Mouse (Mus musculus) brain, embryonic 14.5 days (tissue): ENCODE results near the gene Slc12a6. TPM values are rescaled to one million over a fixed set of nuclear protein-coding genes. Genes with fewer than 3 reads are reported as not detected.
A peak's percentile ranks its signal among the peaks of the same experiment; 100 is the strongest.
"Not testable (repeated sequence)": the region's sequence is repeated elsewhere in the genome, so short reads cannot be mapped to it uniquely, and the experiment has no call there.

Experiments
- DNase-seq: peaks from one replicate; pipeline ENCODE4 v3.0.0-alpha.2; 2011; ENCODE audit warnings: low read depth
- CTCF ChIP-seq: fragments of 200-500 bp; IDR thresholded peaks from 2 replicates; pipeline ENCODE4 v1.5.1; 2012; ENCODE audit warnings: inconsistent platforms, mild to moderate bottlenecking, moderate library complexity, borderline replicate concordance; ENCODE audit not compliant: insufficient read depth, insufficient read length; ENCODE audit errors: extremely low read depth
- POLR2A ChIP-seq: fragments of 200-500 bp; IDR thresholded peaks from 2 replicates; pipeline ENCODE4 v1.6.1; 2012; ENCODE audit warnings: mild to moderate bottlenecking, inconsistent platforms, borderline replicate concordance; ENCODE audit not compliant: poor library complexity, insufficient read depth, insufficient read length, severe bottlenecking; ENCODE audit errors: extremely low read depth
- polyA plus RNA-seq: library from polyadenylated mRNA; depleted of rRNA; stranded (reverse); fragments of >200 nt; gene quantifications from 2 replicates; pipeline ENCODE4 v1.2.3, GENCODE M21; 2012

Slc12a6 gene
- polyA plus RNA-seq, 1 experiment: 52.9 TPM

DNA sequence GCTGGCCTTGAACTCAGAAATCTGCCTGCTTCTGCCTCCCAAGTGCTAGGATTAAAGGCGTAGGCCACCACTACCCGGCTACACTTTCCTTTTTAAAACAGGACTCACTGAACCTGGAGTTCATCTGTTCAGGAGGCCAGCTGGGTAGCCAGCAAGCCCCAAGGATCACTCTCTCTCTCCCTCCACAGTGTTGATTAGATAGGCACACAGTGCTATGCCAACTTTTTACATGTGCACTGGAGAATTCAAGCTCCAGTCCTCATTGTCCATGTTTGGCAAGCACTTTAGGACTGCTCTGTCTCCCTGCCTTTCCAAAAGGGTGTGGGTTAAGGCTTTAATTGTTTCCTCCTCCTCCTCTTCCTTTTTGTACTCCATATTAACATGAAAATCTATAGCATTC lies 4.4 kb downstream of the Slc12a6 start:
- peak; percentile 7 for DNase-seq
- TF ChIP-seq POLR2A (no peak), CTCF (no peak)

DNA sequence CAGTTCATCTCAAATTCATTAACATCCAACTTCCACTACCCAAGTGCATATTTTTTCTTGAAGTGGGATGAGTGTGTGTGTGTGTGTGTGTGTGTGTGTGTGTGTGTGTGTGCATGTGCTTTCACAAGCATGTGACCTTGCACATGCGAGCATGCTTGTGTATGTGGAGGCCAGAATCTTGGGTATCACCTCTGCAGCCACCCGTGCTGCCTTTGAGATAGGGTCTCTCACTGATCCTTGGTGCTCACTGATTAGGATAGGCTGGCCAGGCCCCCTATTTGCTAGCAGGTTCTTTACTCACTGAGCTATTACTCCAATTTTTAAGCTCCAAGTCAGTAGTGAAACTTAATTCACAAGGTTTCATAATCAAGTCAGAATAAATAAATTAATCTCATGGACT lies 7.3 kb downstream of the Slc12a6 start:
- no peak for DNase-seq
- TF ChIP-seq POLR2A: no peak
- no peak for TF ChIP-seq CTCF

DNA sequence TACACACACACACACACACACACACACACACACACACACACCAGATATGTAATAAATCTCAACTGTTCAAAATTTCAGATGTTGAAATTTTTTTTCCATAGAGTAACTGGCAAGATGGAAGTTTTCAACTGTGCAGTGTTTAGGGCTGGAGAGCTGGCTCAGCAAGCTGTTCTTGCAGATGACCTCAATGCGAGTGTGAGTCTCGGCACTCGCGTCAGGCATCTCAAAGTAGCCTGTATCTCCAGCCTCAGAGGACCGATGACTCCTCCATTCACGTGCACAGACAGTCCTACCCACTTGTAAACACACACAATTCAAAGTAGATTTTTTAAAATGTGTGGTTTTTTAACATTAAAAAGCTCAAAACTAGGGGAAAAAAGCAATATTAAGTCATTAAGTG lies 7.8 kb downstream of the Slc12a6 start:
- DNase-seq: no peak
- TF ChIP-seq POLR2A (no peak), CTCF (no peak)

DNA sequence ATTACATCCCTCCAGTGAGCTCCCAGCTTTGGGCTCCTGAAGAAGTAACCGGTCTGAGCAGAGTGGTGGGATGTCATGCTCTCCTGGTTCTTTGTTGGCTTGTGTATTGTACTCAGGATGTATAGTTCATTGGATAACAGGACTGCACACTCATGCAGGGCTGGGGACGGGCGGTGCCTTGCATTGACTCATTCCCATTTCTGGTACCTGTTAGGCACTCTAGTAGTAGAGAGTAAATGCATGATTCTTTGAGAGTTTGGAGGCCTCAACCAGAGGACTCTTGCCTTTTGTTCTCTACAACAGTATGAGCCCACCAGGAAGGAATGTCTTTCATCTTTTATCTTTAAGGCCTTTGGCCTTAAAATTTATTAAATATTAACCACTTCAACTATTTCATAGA lies 11.2 kb downstream of the Slc12a6 start:
- DNase-seq: no peak
- TF ChIP-seq CTCF (no peak), POLR2A (no peak)

DNA sequence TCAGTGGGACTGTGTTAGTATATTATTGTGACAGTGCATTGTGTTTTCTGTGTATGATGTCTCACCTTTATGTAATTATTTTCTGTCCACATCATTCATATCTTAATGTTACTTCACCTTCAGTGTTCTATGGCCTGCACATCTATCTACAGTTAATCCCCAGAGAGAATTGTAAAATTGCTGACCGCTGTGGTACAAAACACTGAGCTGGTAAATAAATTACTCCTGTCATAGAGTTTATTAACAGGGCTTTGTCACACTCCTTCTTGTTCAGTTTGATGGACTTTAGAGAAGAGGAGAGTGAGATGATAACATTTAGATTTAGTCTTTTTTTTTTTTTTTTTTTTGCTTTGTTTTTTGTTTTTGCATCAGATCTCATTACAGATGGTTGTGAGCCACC lies 17.2 kb downstream of the Slc12a6 start:
- TF ChIP-seq POLR2A: no peak
- no peak for TF ChIP-seq CTCF
- DNase-seq: no peak

DNA sequence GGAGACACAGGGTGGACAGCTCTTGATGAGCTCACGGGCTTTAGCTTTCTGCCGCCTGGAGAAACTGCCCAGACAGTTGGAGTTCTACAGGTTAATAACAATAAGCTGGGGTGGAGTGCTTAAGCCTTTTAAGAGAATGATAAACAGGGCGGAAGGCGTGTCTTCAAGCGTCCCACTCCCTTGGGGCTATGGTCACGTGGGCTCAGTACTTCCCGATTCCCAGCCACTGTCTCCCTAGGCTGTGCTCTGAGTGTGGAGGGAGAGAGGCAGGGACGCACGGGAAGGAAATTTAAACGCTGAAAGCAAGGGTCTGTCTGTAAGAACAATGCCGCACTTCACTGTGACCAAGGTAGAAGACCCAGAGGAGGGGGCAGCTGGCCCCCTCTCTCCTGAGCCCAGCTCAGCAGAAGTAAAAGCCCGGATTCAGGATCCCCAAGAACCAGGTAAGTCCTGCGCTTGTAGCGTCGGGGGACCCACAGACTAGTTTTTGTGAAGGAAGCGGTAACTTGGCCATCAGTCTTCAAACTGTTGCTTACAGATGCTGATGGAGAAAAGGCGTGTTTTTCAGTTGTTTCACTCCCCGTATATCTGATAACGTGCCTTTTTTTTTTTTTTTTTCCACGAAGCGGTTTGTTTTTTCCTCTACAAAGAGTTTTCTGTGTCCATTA lies 18.9 kb downstream of the Slc12a6 start:
- TF ChIP-seq CTCF: no peak
- no peak for TF ChIP-seq POLR2A
- DNase-seq: peak; percentile 83

DNA sequence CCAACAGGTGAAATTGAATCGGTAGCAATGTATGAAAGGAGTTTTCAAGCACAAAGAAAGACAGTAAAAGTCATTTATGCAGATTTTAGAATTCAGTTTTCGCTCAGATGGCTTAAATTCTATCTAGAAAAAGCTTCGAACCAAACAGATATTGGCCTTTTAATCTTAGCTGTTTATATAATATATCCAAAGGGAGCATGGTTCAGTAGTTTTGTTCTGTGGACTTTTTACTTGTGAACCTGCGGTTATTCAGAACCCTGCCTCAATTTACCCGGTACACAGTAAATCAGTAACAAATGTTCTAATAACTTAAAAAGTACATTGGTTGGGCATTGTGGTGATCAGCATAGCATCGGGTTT lies 19.4 kb downstream of the Slc12a6 start:
- no peak for TF ChIP-seq POLR2A
- TF ChIP-seq CTCF: no peak
- DNase-seq: no peak

DNA sequence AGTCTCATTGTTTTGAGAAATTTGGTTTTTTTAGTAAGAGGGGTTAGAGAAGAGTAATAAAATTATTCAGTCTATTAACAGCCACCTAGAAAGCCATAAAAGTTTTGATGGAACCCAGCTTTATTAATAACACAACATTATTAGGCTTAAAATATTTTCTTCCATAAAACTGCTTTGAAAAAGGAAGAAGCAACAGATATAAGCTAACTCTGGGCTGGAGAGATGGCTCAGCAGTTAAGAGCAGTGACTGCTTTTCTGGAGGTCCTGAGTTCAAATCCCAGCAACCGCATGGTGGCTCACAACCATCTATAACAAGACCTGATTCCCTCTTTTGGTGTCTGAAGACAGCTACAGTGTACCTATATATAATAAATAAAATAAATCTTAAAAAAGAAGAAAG lies 20.4 kb downstream of the Slc12a6 start:
- DNase-seq: not testable (repeated sequence)

DNA sequence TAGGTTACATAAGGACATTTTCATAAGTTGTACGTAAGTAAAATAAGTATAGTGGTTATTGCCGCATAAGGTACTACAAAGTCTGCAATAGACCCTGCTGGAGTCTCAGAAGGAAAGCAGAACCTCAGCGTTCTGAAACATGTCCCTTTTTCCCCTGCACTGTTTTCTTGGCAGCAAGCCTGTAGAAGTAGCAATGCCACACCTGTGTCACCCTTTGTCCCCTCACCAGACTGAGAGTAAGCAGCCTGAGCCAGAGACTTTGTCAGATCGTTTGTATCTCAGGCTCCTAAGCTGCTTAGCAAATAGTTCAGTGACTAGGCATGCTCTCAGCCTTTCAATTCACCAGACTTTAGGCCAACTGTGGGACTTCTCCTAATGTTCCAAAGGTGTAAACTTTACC lies 21.4 kb downstream of the Slc12a6 start:
- TF ChIP-seq POLR2A: no peak
- DNase-seq: peak; percentile 7

DNA sequence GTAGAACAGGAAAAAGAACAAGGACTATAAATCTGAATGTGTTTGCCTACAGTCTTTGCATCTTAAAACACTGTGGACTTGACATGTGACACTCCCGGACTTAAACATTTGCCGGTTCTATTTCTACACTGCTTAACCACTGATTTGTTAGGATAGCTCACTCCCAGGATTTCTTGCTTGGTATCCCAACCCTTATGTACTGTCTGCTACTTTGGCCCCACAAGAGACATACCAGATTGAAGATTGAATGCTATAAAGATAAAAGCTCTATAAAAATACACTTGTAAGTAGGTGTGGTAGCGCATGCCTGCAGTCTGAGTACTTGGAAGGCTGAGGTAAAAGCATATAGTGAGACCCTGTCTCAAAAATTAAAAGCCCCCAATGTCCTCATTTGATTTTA lies 23.9 kb downstream of the Slc12a6 start:
- DNase-seq: no peak
- TF ChIP-seq POLR2A (no peak), CTCF (no peak)

DNA sequence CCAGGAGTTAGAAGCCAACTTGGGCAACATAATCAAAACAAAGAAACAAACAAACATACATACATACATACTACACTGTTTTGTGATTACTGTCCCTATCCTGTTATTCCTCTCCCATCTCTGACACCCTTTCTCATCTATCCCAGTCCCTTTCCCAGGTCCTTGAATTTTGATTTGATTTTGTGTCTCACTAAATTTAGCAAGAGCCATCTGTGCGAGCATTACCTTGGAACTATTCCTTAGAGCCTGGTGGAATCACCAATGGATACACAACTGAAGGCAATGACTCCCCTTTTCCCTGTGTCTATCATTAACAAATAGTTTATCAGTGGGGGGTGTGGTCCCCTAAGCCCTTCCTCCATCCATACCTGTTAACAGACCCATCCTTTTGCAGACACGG lies 27.2 kb downstream of the Slc12a6 start:
- TF ChIP-seq POLR2A (no peak), CTCF (no peak)
- no peak for DNase-seq

DNA sequence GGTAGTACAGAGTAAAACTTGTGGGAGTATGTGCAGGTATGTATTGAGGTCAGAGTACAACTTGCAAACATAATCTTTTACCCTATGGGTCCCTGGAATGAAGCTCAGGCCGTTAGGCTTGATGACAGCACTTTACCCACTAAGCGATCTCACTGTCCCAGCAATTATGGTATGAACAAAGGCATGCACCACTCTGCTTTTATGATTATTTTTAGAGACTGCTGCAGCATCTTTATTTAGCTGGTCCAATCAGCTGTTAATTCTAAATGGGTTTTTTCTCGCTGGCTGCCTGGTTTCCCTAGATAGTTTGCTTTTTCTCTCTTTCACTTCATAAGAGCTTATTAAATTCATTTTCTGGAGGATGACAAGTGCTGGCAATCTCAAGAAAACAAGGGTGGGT lies 30.6 kb downstream of the Slc12a6 start:
- peak; percentile 6 for DNase-seq
- no peak for TF ChIP-seq POLR2A
- TF ChIP-seq CTCF: no peak

DNA sequence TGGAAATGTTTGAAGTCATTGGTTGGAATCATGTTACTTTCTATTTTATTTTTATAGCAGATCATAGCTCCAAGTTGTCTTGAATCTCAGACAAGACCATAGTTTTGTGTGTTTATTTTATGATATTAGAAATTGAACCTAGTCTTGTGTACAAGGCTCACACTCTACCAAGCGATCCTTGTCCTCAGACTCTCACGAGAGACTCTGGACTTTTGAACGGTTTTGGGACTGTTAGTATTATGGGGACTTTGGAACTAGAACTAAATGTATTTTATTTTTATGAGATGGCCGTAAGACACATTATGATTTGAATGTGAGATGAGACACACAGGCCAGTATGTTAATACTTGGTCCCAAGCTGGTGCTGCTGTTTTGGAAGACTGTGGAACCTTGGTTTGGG lies 32.6 kb downstream of the Slc12a6 start:
- DNase-seq: no peak
- TF ChIP-seq CTCF (no peak), POLR2A (no peak)

DNA sequence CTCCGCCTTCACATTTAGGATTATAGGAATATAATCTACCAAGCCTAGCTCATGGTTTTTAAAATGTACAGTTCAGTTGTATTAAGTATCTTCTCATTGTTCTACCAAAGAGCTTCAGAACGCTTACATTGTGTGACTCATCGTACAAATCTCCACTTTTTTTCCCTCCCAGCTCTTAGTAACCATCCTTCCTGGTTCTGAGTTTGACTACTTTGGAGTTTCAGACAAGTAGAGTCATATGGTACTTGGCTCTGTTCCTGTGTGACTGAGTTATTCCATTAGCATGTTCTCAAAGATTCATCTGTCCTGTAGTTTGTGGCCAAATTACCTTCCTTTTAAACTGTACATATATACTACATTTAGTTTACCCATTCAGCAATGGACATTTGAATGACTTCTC lies 43.0 kb downstream of the Slc12a6 start:
- no peak for TF ChIP-seq POLR2A
- no peak for TF ChIP-seq CTCF
- no peak for DNase-seq
